Mouse (Mus musculus): Measurements from ENCODE around the gene Vamp4. TPM values are rescaled to one million over a fixed set of nuclear protein-coding genes. Genes with fewer than 3 reads are reported as not detected.
"Not testable (repeated sequence)": the region's sequence is repeated elsewhere in the genome, so short reads cannot be mapped to it uniquely, and the experiment has no call there.

The Vamp4 gene
- polyA plus RNA-seq, 1 experiment from 2014 or later, result 80.2 TPM

- not testable (repeated sequence) for H3K36me3 ChIP-seq
These were observed 65.1 kb downstream of the Vamp4 start for GRCm38 (mm10) chr1:162635291-162635931.

DNA sequence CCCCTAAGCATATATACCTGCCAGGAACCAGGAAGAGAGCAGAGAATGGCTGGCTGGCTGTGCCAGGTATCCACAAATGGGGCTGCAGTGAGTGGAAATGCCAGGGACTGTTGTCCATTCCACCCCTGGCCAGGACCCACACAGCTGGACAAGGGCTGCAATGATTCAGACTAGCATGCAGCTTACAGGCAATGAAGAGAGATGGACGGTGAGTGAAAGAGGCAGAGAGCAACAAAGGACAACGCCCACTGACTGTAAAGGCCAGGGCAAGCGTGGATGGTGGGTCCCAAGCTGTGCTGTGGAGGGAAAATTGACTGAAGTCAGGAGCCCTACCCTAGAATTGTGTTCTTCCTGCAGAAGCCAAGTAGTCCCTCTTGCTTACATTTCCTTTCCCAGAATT is 66.2 kb downstream of the Vamp4 start:
- no peak overlapping the region for H3K4me3 ChIP-seq
- 51% methylated on average over 3 of the region's 3 CpGs for WGBS
- no peak overlapping the region for H3K9ac ChIP-seq
- no peak overlapping the region for H3K27ac ChIP-seq (replicated peaks)
- H3K36me3 ChIP-seq, result no peaks in the 10 kb centered on the region
- H3K9me3 ChIP-seq, result no peaks in the 10 kb centered on the region
- no peaks in the 10 kb centered on the region for H3K4me1 ChIP-seq (replicated peaks)
- H3K27me3 ChIP-seq, result no peaks in the 10 kb centered on the region
- ATAC-seq (ENCODE audit: low read depth), result no peak
- H3K4me2 ChIP-seq, result no peak overlapping the region

More at GRCm38 (mm10) chr1:162635291-162635931, 65.1 kb downstream of the Vamp4 start:
- not testable (repeated sequence) for H3K4me2 ChIP-seq; H3K27me3 ChIP-seq; H3K4me1 ChIP-seq (replicated peaks); H3K4me3 ChIP-seq; H3K9me3 ChIP-seq; ATAC-seq (ENCODE audit: low read depth); H3K27ac ChIP-seq (replicated peaks); H3K9ac ChIP-seq
- WGBS, result 83% methylated on average over 1 of the region's 1 CpGs

DNA sequence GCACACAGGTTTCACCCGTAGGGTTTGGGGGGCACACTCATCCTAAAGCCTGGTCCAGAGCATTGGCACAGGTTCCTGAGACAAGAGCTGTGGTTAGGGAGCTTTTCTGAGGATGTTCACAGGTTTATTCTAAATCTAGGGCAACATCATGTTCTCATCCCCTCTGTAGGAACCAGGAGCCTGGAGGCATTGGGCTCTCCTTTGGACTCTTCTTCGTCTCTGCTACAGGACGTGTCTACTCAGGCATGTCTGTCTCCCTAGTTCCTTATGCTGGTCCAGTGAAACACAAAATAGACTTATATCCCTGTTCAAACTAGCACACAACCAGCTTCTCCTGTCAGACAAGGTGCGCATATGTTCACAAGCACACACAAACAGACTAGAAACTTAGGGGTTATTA is 68.2 kb downstream of the Vamp4 start:
- WGBS, result 86% methylated on average over 4 of the region's 4 CpGs
- Histone ChIP-seq H3K36me3 (no peaks in the 10 kb centered on the region), H3K27me3 (no peaks in the 10 kb centered on the region), H3K4me1 (replicated peaks) (no peaks in the 10 kb centered on the region), H3K9me3 (no peaks in the 10 kb centered on the region), H3K9ac (no peak overlapping the region), H3K4me3 (no peak overlapping the region), H3K27ac (replicated peaks) (no peak overlapping the region), H3K4me2 (no peak overlapping the region)
- no peak for ATAC-seq (ENCODE audit: low read depth)

DNA sequence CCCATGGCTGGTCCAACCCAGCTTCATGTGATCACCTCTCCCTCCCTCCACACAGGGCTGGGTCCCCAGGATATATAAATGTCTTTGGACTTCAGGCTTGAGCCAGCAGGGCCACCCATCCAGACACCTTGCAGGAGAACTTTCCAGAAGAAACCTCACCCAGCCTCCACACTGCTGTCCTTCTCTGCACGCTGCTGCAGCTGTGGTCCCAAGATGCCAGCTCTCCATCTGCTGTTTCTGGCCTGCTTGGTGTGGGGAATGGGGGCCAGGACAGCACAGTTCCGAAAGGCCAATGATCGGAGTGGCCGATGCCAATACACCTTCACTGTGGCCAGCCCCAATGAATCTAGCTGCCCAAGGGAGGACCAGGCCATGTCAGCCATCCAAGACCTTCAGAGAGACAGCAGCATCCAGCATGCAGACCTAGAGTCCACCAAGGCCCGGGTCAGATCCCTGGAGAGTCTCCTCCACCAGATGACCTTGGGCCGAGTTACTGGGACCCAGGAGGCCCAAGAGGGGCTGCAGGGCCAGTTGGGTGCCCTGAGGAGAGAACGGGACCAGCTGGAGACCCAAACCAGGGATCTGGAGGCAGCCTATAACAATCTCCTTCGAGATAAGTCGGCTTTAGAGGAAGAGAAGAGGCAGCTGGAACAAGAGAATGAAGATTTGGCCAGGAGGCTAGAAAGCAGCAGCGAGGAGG is 68.9 kb downstream of the Vamp4 start, which contains the start of gene Myoc:
Myoc (plus strand) TSS at position 105 of the 700 bp plus-strand sequence.
- H3K4me3 ChIP-seq, result no peak within 1 kb of the TSS
- no peaks in the 10 kb centered on the region for H3K36me3 ChIP-seq
- no peak for ATAC-seq (ENCODE audit: low read depth)
- no peak within 1 kb of the TSS for H3K27ac ChIP-seq (replicated peaks)
- H3K9me3 ChIP-seq, result no peaks in the 10 kb centered on the region
- no peaks in the 10 kb centered on the region for H3K4me1 ChIP-seq (replicated peaks)
- H3K4me2 ChIP-seq, result no peak within 1 kb of the TSS
- H3K27me3 ChIP-seq, result no peaks in the 10 kb centered on the region
- 86% methylated on average over 10 of the region's 10 CpGs for WGBS
- no peak within 1 kb of the TSS for H3K9ac ChIP-seq

- Histone ChIP-seq H3K4me1 (replicated peaks) (no peaks in the 10 kb centered on the region), H3K27me3 (no peaks in the 10 kb centered on the region), H3K27ac (replicated peaks) (no peak overlapping the region), H3K4me2 (no peak overlapping the region), H3K9me3 (no peaks in the 10 kb centered on the region), H3K36me3 (no peaks in the 10 kb centered on the region), H3K4me3 (no peak overlapping the region), H3K9ac (no peak overlapping the region)
- no peak for ATAC-seq (ENCODE audit: low read depth)
- 91% methylated on average over 1 of the region's 1 CpGs for WGBS
These were observed 69.5 kb downstream of the Vamp4 start for GRCm38 (mm10) chr1:162639861-162640260.

DNA sequence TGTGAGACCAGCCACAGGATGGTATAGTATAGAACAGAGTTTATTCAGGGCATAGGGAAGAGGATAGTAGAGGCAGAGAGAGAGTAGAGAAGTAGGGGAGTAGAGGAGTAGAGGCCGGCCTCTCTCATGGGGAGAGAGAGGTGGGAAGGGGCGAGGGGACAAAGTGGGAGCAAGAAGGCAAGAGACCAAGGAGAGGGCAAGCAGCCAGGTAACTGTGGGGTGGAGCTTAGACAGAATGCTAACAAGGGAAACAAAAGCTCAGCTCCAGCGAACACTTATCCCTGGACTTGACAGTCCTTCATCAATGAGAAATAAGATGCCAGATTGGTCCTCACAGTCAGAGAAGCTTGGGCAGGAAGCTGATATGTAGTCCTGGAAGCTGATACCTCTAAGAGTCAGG is 72.3 kb downstream of the Vamp4 start:
- Histone ChIP-seq H3K4me1 (replicated peaks) (no peaks in the 10 kb centered on the region), H3K9ac (no peak overlapping the region), H3K36me3 (no peaks in the 10 kb centered on the region), H3K9me3 (no peaks in the 10 kb centered on the region), H3K4me3 (no peak overlapping the region), H3K27ac (replicated peaks) (no peak overlapping the region), H3K27me3 (no peaks in the 10 kb centered on the region), H3K4me2 (no peak overlapping the region)
- 86% methylated on average over 3 of the region's 3 CpGs for WGBS
- no peak for ATAC-seq (ENCODE audit: low read depth)

GRCm38 (mm10) chr1:162643752-162644151 is 73.4 kb downstream of the Vamp4 start:
- H3K4me3 ChIP-seq, result no peak overlapping the region
- no peaks in the 10 kb centered on the region for H3K27me3 ChIP-seq
- 53% methylated on average over 4 of the region's 4 CpGs for WGBS
- no peak overlapping the region for H3K9ac ChIP-seq
- H3K4me2 ChIP-seq, result no peak overlapping the region
- no peak overlapping the region for H3K27ac ChIP-seq (replicated peaks)
- no peaks in the 10 kb centered on the region for H3K9me3 ChIP-seq
- no peak for ATAC-seq (ENCODE audit: low read depth)
- no peaks in the 10 kb centered on the region for H3K4me1 ChIP-seq (replicated peaks)
- H3K36me3 ChIP-seq, result no peaks in the 10 kb centered on the region

DNA sequence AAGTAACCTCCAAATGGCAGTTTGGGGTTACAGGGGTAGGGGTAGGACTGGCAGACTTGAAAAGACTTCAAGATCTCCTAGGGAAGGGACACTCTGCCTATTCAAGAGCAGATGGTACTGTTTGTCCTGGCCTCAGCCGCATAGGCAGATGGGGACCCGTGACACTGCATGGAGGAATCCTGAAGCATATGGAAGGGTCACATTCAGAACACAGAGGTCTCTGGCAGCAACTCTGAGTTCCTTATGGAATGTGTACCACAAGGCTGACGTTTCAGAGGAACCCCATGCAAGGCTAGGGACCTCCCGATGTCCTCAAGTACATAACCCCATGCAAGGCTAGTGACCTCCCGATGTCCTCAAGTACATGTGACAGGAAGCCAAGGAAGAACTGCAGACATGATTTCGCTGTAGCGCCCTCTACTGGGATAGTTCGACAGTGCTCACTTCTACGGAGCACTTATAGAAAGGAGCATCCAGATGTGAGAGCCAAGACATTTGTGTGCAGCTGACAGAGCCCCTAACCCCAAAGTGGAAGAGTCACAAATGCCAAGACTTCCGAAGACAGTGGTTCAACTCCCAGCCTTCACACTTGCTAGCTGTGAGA is 75.9 kb downstream of the Vamp4 start:
- WGBS, result 80% methylated on average over 10 of the region's 10 CpGs
- H3K9ac ChIP-seq, result no peak overlapping the region
- H3K27ac ChIP-seq (replicated peaks), result no peak overlapping the region
- no peak overlapping the region for H3K4me3 ChIP-seq
- no peak overlapping the region for H3K4me2 ChIP-seq
- H3K27me3 ChIP-seq, result no peaks in the 10 kb centered on the region
- no peak for ATAC-seq (ENCODE audit: low read depth)
- H3K4me1 ChIP-seq (replicated peaks), result no peaks in the 10 kb centered on the region
- H3K9me3 ChIP-seq, result no peaks in the 10 kb centered on the region
- H3K36me3 ChIP-seq, result no peaks in the 10 kb centered on the region

- Histone ChIP-seq H3K4me1 (replicated peaks) (no peaks in the 10 kb centered on the region), H3K36me3 (no peaks in the 10 kb centered on the region), H3K4me2 (no peak overlapping the region), H3K27ac (replicated peaks) (no peak overlapping the region), H3K27me3 (no peaks in the 10 kb centered on the region), H3K9me3 (no peaks in the 10 kb centered on the region), H3K4me3 (no peak overlapping the region), H3K9ac (no peak overlapping the region)
- no peak for ATAC-seq (ENCODE audit: low read depth)
- 92% methylated on average over 14 of the region's 14 CpGs for WGBS
These were observed 78.1 kb downstream of the Vamp4 start for GRCm38 (mm10) chr1:162648416-162648815.

Other genes starting within 250 kb of the Vamp4 start
- gene Dnm3, start 92.5 kb upstream of the Vamp4 start, polyA plus RNA-seq (2015; fragmentation: Nextera tagmentation; extraction: Ambion mirVana), result 41.6 and 46.5 TPM in 2 replicates
- 17.1 and 17.2 TPM in 2 replicates for gene Mettl13, start 22.0 kb upstream of the Vamp4 start, polyA plus RNA-seq (2015; fragmentation: Nextera tagmentation; extraction: Ambion mirVana)
- gene Myoc, start 68.6 kb downstream of the Vamp4 start, polyA plus RNA-seq (2015; fragmentation: Nextera tagmentation; extraction: Ambion mirVana), result not detected in 2 replicates
- not detected in 2 replicates for gene Myocos, start 87.7 kb downstream of the Vamp4 start, polyA plus RNA-seq (2015; fragmentation: Nextera tagmentation; extraction: Ambion mirVana)
- gene Prrc2c, start 170.0 kb downstream of the Vamp4 start, polyA plus RNA-seq (2015; fragmentation: Nextera tagmentation; extraction: Ambion mirVana), result 149 and 164 TPM in 2 replicates
- 0.36 and 0.61 TPM in 2 replicates for gene Fmo4, start 243.5 kb downstream of the Vamp4 start, polyA plus RNA-seq (2015; fragmentation: Nextera tagmentation; extraction: Ambion mirVana)

Data from neural tube, embryonic 13.5 days (tissue).